Mouse (Mus musculus): Measurements from ENCODE around the gene Ppp2r1b.
"Not testable (repeated sequence)": the region's sequence is repeated elsewhere in the genome, so short reads cannot be mapped to it uniquely, and the experiment has no call there.

Ppp2r1b gene

DNA sequence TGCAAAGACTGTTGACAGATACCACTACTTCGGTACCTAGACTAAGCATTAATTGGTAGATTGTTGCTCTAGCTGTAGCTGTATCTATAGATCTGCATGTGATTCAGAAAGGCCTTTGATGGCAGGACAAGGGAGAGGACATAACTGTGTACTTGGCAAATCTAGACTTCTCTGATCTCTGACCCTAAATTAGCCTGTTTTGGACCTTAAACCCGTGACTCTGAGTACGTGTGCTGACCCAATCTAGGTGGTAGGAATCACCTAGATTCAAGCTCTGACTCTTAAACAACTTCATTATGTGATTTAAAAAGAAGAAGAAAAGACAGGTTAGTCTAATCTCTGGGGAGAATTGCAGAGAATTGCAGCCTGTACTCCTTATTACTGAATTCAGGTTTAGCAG lies at the start of gene Ppp2r1b:
Gene Ppp2r1b (plus strand): TSS at position 221 of the 400 bp plus-strand sequence.
- no peak for DNase-seq (ENCODE audit: low read depth, low spot score)

DNA sequence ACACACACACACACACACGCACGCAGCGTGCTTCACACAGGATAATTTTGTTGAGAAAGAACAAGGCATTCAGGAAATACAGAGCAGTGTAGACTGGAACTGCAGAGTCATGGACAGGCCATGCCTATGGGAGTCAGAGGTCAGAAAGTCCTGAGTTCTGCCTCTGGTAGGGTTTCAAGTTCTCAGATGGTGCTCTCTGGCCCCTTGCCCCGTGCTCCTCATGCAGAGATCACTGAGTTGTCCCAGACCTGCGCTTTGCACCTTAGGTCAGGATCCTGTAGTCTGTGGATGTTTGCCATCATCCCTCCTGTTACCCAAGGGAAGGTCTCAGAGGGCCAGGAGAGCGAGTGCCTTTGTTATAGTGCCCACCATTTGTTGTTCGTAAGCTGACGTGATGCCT lies 48.3 kb upstream of the Ppp2r1b start:
- no peak for DNase-seq (ENCODE audit: low read depth, low spot score)

DNA sequence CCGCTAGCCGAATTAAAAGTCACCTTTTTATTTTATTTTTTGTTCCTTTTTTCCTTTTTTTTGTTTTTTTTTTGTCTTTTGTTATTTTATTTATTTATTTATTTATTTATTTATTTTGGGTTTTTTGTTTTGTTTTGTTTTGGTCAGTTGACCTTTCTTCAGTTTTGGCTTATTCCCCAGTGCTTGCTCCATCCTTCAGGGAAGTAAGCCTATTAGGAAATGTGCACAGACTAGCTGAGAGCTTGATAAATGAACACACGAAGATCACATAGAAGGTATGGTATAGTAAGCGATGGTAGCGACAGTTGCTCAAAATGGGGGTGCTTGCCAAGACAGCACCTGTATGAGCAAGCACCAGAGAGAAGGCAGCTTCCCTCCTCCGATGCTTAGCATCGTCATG lies 47.5 kb upstream of the Ppp2r1b start:
- no peak for DNase-seq (ENCODE audit: low read depth, low spot score)

DNA sequence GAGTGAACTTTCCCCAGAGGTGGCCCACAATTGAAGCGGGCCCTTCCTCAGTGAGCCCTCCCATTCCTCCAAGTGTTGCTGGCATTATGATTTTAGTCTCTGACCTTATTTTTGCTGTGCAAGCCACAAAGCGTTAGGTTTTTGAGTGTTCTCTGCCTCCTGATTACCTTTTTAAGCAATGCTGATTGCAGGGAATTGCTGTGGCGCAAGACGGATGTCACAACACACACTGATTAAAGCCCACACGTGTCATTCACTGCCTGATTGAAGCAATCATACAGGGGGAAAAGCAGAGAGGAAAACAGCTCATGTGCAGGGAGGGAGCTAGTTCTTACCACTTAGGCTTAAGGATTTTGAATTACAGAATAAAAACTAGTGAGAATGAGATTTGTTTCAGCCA lies 46.7 kb upstream of the Ppp2r1b start:
- no peak for DNase-seq (ENCODE audit: low read depth, low spot score)

DNA sequence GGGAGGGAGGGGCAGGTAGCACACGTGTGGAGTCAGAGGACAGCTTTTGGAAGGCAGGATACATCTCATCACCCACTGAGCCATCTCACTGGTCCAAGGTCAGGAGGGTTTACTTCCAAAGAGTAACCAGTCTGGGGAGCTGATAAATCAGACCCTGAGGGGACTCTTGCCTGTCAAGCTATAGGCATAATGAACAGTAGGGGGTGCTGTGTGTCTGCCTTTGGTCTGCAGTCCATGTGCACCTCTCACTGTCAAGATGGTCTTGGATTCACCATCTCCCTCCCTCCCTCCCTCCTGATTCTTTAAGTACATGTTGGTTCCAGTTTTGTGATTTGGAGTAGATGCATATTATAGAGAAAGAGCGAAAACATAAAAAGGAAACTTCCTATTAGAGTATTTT lies 44.1 kb upstream of the Ppp2r1b start:
- DNase-seq (ENCODE audit: low read depth, low spot score): peak; percentile 20

DNA sequence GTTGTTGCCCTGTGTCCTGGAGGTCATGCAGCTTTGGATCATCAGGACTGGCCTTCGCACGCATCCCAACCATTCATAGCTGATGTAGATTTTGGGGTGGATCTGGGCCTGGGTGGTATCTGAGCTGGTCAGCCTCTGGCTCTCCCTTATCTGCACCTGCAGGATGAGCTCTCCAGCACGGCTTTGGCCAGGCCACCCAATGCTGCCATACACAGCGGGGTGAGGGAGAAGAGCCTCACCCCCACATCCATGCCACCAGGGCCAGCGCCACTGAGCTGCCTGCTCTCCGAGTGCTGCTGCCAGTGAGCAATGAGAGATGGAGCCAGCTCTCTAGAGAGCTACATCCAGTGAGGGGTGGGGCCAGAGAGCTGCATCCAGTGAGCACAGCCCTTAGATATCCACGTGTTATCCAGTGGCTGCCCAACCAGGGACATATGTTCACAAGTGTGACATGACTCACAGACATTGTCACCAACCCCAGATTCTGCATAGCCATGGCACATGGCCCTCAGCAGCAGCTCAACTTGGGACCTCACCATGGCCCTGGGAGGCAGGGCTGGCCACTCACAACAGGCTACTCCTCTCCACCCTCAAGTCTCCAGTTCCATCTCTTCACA lies 41.9 kb upstream of the Ppp2r1b start:
- DNase-seq (ENCODE audit: low read depth, low spot score): no peak

DNA sequence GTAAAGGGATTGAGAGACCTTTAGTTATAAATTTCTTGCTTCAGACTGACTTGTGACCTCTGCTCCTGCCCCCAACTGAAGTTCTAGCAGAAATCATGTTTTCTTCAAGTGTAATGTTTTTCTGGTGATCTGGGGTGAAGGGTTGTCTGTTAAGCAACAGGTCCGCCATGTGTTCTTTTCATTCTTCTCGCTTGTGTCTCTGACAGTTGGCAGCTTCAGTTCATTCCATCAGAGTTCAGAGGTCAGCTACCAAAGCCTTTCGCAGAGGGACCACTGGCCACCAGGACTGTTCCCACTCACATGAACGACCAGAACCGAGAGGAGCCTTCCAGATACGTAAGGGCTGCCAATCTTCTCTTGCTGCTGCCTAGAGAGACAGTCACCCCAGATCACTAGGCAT lies 36.6 kb upstream of the Ppp2r1b start:
- no peak for DNase-seq (ENCODE audit: low read depth, low spot score)

DNA sequence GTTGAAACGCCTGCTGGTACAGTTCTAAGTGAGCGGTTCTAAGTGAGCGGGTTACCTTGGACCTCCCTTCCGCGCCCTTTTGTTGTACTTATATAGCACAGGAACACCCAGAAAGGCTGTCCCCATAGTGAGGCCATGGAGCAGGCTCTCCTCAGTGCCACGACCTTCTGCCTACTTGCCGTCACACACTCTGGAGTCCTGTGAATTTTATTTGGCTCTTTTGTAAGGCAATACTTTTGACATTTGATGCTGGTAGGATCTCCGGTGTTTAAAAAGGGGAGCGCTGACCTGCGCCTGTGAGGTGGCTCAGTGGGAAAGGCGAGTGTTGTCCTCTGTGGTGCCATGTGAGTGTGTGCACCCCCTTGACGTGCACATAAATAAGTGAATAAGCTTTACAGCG lies 36.0 kb upstream of the Ppp2r1b start:
- DNase-seq (ENCODE audit: low read depth, low spot score): no peak

DNA sequence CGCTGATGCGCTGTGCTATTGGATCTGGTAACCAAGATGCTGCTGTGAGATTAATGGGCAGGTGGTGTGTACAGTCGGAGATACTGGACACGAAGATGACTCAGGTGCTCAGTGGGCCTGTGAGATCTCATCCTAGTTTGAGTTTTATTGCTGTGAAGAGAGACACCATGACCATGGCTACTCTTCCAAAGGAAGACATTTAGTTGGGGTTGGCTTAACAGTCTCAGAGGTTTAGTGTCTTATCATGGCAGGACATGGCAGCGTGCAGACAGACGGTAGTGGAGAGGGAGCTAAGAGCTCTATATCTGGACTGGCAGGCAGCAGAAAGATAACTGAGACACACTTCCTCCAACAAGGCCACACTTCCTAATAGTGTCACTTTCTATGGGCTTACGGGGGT lies 33.9 kb upstream of the Ppp2r1b start:
- no peak for DNase-seq (ENCODE audit: low read depth, low spot score)

DNA sequence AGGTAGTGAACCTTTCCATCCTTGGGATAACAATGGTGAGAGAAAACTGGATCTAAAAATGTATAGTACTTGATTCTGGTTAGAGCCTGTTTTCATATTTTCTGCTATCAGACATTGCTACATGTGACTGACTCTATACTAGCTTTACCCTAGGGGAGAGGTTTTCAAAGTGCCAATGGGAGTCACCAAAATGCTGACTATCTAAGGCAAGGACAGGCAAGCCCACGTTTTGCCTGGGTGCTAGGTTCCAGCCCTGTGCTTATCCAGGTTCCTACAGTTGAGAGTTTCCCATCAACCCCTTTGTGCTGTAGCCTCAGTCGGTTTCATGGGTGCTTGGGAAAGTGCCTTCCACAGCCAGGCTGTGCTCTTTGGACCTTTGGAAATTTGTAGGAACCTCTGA lies 33.4 kb upstream of the Ppp2r1b start:
- no peak for DNase-seq (ENCODE audit: low read depth, low spot score)

DNA sequence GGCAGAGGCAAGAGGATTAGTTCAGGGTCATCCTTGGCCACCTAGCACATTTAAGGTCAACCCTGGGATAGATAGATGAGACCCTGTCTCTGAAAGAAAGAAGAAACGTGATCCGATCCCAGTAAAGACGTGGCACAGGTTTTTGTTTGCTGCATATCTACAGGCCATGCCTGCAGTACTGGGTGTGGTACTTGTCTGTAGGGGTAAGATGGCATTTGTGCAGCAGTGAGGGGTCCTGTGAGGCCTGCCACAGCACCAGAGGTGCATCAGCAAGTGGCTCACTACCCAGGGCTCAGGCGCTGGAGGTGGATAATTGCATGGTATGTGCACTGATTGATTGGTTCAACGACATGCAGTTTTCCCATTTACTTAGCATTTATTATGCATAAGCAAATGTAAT lies 31.3 kb upstream of the Ppp2r1b start:
- no peak for DNase-seq (ENCODE audit: low read depth, low spot score)

DNA sequence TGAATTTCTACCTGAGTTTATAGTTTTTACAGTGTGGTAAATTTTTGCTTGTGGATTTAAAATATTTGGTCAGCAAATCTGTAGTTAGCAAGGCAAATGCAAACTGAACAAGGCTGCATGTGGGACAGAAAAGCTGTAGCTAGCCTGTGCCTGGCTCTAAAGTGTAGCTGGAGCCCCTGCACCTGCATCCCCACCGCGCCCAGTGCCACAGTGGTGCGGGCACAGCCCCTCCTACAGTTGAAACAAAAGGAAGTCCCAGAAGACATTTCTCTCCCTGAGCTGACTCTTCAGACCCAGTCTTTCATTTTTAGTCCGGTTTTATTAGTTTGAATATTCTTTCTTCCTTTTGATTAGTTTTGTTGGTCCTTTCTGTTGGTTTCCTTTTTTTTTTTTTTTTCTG lies 29.4 kb upstream of the Ppp2r1b start:
- no peak for DNase-seq (ENCODE audit: low read depth, low spot score)

DNA sequence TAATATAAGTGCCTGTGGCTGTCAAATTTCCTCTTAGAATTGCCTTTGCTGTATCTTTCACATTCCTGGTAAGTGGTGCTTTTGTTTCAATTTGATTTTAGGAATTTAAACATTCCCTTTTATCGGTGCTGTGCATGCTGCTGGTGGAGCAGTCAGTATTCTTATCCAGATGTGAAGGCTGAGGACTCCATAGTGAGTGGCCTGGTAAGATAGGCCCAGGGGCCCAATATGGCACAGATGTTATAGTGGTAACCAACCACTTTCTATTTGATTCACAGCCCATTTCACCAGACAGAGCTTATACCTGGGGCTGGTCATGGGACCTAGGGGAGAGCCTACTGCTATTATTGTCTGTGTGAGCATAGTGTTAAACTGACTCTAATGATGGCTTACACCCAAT lies 28.6 kb upstream of the Ppp2r1b start:
- DNase-seq (ENCODE audit: low read depth, low spot score): no peak

DNA sequence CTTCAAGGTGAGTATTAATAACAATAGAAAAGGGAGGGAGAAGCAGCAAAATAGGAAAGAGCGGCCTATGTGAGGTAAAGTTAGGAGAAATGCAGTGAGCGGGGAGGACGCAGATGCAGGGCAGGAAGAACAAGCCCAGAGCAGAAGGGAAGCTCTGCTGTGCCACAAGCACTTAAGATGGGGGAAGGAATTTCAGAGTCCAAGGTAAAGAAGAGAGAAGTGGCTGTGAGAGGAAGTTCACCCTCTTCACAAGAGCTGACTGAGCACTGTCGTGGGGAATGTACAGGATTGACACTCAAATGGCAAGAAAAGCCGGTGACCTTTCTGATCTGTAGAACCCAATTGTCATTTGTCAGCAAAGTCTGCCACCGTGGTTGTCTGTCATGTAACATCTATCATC lies 27.1 kb upstream of the Ppp2r1b start:
- no peak for DNase-seq (ENCODE audit: low read depth, low spot score)

DNA sequence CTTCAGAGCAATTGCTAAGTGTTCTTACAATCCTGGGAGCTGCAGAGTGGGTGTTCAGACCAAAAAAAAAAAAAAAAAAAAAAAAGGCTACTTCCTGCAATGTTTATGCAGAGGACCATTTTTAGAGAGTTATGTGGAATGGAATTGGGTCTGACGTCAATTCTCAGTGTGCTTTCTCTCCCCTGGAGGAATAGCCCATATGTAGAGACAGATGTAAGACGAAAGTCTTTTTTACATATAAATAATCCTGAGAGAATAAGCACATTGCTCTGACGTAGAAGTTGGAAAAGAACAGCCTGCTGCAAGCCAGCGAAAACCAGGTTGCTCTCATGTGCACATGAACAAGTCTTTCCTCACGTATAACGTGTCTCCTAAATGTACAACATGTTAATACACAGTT lies 25.4 kb upstream of the Ppp2r1b start:
- no peak for DNase-seq (ENCODE audit: low read depth, low spot score)

DNA sequence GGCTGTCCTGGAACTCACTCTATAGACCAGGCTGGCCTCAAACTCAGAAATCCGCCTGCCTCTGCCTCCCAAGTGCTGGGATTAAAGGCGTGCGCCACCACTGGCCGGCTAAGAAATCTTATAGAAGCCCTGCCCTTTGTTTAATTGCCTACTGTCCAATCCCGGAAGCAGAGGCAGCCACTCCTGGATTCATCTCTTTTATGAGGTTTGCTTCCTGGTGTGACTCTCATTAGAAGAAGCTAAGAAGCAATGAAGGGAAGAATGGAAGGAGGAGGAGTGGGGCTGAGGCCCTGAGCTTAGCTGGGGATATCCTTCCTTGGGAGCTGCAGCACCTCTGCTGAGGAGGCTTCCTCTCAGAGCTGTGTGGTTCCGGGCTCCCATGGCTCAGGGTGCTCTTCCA lies 23.4 kb upstream of the Ppp2r1b start:
- DNase-seq (ENCODE audit: low read depth, low spot score): no peak

DNA sequence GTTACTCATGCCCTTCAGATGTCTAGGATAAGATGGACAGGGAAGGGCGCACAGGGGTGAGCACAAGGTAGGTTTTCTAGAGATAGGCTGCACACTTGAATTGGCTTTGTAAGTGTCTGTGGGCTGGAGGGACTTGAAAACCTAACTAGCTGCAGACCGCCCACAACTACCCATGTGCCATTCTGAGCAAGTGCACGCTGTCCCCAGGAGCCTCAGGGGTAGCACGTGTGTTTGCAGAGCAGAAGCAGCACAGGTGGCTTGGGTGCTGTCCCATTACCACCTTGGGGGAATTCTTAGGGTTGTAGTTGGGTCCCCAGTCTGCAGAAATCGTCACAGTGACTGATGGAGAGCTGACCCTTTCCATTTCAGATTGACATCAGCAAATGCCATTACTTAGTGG lies 22.9 kb upstream of the Ppp2r1b start:
- DNase-seq (ENCODE audit: low read depth, low spot score): no peak

DNA sequence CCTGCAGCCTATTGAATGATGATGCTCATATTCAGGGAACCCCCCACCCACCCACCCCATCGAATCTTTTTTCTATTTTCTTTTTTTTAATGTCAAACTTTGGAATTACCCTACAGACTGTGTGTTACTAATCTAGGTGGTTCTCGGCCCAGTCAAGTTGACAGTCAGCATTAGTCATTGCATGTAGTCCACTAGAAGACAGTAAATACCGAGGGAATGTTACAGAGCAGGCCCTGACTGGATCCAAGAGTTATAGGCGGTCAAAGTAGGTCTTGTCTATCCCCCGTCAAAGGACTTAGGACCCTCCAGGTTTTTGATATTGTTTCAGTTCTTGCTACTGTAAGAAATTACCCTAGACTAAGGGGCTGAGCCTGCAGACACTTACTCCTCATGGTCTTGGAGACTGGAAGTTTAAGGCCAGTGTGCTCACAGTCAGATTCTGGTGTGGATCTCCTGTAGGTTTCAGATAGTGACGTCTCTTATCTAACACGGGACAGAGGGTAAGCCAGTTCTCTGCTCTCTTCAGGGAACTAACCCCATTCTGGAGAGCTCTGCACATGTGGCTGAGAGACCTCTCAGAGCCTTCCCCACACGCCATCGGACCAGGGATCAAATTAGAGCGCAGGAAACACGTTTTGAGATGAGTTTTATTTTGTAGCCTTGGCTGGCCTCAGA lies 21.2 kb upstream of the Ppp2r1b start:
- DNase-seq (ENCODE audit: low read depth, low spot score): no peak

DNA sequence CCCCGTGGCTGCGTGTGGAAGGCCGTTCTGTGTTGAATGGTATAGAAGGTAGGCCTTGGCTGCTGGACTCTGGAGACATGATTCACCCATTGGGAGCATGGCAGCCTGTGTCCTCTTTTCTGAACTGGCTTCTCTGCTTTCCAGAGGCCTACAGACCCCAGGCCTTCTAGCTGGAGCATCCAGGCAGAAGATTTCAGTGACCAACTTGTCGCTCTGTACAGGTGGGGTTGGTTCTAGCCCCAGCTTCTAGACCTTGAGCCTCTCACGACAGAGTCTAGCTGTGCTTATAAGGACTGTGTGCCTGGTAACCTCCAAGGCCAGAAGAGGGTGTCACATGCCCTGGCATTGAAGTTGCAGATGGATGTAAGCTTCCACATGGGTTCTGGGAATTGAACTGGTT lies 13.6 kb upstream of the Ppp2r1b start:
- no peak for DNase-seq (ENCODE audit: low read depth, low spot score)

DNA sequence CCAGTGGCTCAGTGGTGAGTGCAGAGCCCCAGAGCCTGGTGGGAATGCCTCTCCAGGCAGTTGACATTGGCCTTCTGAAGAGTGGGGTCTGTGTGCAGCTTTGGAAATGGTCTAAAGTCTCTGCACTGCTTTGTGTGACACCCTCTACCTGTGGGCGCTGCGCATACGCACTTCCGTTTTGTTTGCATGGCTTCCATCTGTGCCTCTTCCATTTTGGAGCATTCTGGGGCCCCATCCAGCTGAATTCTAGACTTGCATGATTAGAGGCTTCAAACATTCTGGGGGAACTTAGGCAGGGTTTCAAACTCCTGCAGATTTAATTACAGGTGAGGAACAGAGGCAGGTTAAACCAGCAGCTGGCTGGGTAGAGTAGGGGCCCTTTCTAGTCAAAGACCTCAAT lies 12.9 kb upstream of the Ppp2r1b start:
- no peak for DNase-seq (ENCODE audit: low read depth, low spot score)

DNA sequence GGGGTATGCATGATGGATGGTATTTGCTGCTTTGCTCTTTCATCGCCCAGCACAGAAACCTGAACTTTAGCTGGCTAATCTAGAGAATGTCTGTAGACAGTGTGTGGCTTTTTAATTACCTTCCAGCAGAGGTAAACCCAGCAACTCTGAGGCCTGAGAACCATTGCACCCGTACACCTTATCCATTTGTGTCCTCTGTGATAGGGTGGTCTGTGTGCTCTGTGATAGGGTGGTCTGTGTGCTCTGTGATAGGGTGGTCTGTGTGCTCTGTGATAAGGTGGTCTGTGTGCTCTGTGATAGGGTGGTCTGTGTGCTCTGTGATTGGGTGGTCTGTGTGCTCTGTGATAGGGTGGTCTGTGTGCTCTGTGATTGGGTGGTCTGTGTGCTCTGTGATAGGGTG lies 12.5 kb upstream of the Ppp2r1b start:
- not testable (repeated sequence) for DNase-seq (ENCODE audit: low read depth, low spot score)

DNA sequence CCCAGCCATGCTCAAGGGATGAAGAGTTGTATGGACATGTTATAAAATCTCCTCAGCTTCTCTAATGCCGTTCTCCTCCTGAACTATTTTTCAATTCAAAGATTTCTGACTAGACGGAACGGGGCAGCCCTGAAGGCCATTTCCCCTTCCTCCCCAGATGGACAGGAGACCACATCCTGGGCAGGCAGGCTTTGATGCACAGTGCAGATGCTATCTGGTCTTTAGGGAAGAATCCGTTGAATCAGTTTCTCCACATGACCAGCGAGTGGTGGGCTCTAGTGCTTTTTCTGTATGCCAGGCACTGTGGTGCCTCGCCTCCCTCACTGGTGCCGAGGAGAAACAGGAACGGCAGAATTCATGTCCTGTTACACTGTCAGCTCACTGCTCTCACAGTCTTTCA lies 11.3 kb upstream of the Ppp2r1b start:
- no peak for DNase-seq (ENCODE audit: low read depth, low spot score)

DNA sequence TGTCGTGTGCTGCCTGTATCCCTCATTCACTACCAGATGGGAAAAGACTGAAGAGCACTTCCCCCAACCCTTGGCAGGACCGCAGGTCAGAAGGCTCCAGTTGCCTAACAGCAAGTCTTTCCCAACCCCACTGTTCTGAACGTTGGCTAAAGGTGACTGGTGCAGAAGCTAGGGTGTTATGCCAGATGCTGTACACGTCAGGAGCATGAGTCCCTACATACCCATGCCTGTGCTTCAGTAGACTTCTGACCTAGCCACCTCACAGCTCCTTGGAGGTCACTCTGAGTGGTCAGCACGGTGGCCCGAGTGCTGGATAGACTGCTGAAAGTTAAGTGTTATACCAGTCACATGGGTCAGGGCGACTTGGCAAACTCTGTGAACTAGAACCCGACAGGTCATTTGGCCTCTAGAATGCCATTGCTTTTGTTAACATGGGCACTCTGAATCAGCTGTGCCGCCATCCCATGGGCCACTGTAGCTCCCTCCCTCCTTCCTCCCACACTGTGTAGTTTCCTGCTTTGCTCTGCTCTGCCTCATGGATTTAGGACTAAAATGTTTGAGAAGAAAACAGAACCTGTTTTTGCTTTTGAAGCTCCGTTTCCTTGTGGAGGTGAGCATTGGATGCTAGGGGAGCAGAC lies 9.9 kb upstream of the Ppp2r1b start:
- DNase-seq (ENCODE audit: low read depth, low spot score): no peak
